Mouse (Mus musculus) MEL (cell line): Measurements from ENCODE around the gene Slc35c1. TPM values are rescaled to one million over a fixed set of nuclear protein-coding genes. Genes with fewer than 3 reads are reported as not detected.

Source experiments
- DNase-seq: peaks from one replicate; pipeline ENCODE4 v3.0.0; 2011; ENCODE audit warnings: low read depth, low spot score
- H3K27ac ChIP-seq: 2 replicates; pipeline ENCODE4 v1.5.1; 2012; ENCODE audit warnings: low read depth, mild to moderate bottlenecking, control low read depth, low read length, moderate library complexity; ENCODE audit not compliant: control insufficient read depth
- H3K27me3 ChIP-seq, 2 experiments: fragments of 150-350 bp in 1 of 2; sonication (generic) in 1 of 2; 2 replicates each; pipeline ENCODE4 v1.6.1; 2012; ENCODE audit warnings: low read length in 2 of 2, mild to moderate bottlenecking in 2 of 2, improper control_type of control experiment in 1 of 2, moderate library complexity in 1 of 2; ENCODE audit not compliant: insufficient read depth in 2 of 2, control insufficient read depth in 1 of 2
- H3K36me3 ChIP-seq, 2 experiments: 2 replicates each; pipeline ENCODE4 v1.6.1; 2012 to 2014; ENCODE audit warnings: low read length in 2 of 2, improper control_type of control experiment in 1 of 2, inconsistent platforms in 1 of 2, mild to moderate bottlenecking in 1 of 2; ENCODE audit not compliant: insufficient read depth in 2 of 2, control insufficient read depth in 1 of 2
- H3K4me1 ChIP-seq, 2 experiments: fragments of 150-350 bp in 1 of 2; sonication (generic) in 1 of 2; 2 replicates each; pipeline ENCODE4 v1.6.1; 2012; ENCODE audit warnings: low read length in 2 of 2, improper control_type of control experiment in 1 of 2, mild to moderate bottlenecking in 1 of 2; ENCODE audit not compliant: insufficient read depth in 2 of 2, control insufficient read depth in 1 of 2
- H3K4me3 ChIP-seq, 2 experiments: fragments of 150-350 bp in 1 of 2; sonication (generic) in 1 of 2; 2 replicates each; pipeline ENCODE4 v1.5.1; 2012; ENCODE audit warnings: low read depth in 2 of 2, low read length in 2 of 2, mild to moderate bottlenecking in 2 of 2, moderate library complexity in 2 of 2, control low read depth in 1 of 2, improper control_type of control experiment in 1 of 2; ENCODE audit not compliant: control insufficient read depth in 1 of 2, insufficient read depth in 1 of 2
- H3K79me2 ChIP-seq: 2 replicates; pipeline ENCODE4 v1.6.1; 2012; ENCODE audit warnings: mild to moderate bottlenecking, low read length, moderate library complexity; ENCODE audit not compliant: control insufficient read depth, poor library complexity, insufficient read depth
- H3K9ac ChIP-seq: 2 replicates; pipeline ENCODE4 v1.6.1; 2012; ENCODE audit warnings: low read depth, mild to moderate bottlenecking, control low read depth, low read length, moderate library complexity; ENCODE audit not compliant: control insufficient read depth, poor library complexity, severe bottlenecking
- H3K9me3 ChIP-seq: fragments of 150-350 bp; sonication (generic); replicated peaks from 2 replicates; pipeline ENCODE4 v1.6.1; 2012; ENCODE audit warnings: mild to moderate bottlenecking, low read length, improper control_type of control experiment, moderate library complexity; ENCODE audit not compliant: insufficient read depth
- BHLHE40 ChIP-seq: IDR thresholded peaks from 2 replicates; pipeline ENCODE4 v1.6.1; 2012; ENCODE audit warnings: low read depth, mild to moderate bottlenecking, inconsistent platforms, low read length, improper control_type of control experiment, borderline replicate concordance
- CHD2 ChIP-seq: IDR thresholded peaks from 2 replicates; pipeline ENCODE4 v1.6.1; 2011; ENCODE audit warnings: low read length, improper control_type of control experiment
- E2F4 ChIP-seq: IDR thresholded peaks from 2 replicates; pipeline ENCODE4 v1.6.1; 2011; ENCODE audit warnings: low read depth, low read length, improper control_type of control experiment, borderline replicate concordance
- ETS1 ChIP-seq: IDR thresholded peaks from 2 replicates; pipeline ENCODE4 v1.6.1; 2012; ENCODE audit warnings: low read depth, mild to moderate bottlenecking, inconsistent platforms, low read length, improper control_type of control experiment, moderate library complexity
- KAT2A ChIP-seq: conservative IDR thresholded peaks from 2 replicates; pipeline ENCODE4 v1.6.1; 2012; ENCODE audit warnings: low read depth, low read length, improper control_type of control experiment, inconsistent platforms
- MAX ChIP-seq: IDR thresholded peaks from 2 replicates; pipeline ENCODE4 v1.6.1; 2011; ENCODE audit warnings: low read length, improper control_type of control experiment
- MAZ ChIP-seq: IDR thresholded peaks from 2 replicates; pipeline ENCODE4 v1.6.1; 2012; ENCODE audit warnings: low read depth, mild to moderate bottlenecking, inconsistent platforms, low read length, improper control_type of control experiment
- MEF2A ChIP-seq: IDR thresholded peaks from 2 replicates; pipeline ENCODE4 v1.6.1; 2014; ENCODE audit warnings: low read depth, mild to moderate bottlenecking, inconsistent platforms, low read length, improper control_type of control experiment; ENCODE audit not compliant: poor library complexity, insufficient replicate concordance, severe bottlenecking; ENCODE audit errors: extremely low read depth
- MXI1 ChIP-seq: IDR thresholded peaks from 2 replicates; pipeline ENCODE4 v1.6.1; 2011; ENCODE audit warnings: mild to moderate bottlenecking, low read depth, low read length, improper control_type of control experiment
- MYB ChIP-seq: IDR thresholded peaks from 2 replicates; pipeline ENCODE4 v1.6.1; 2011; ENCODE audit warnings: mild to moderate bottlenecking, low read depth, low read length, improper control_type of control experiment
- MYC ChIP-seq: IDR thresholded peaks from 2 replicates; pipeline ENCODE4 v1.6.1; 2011; ENCODE audit warnings: low read depth, mild to moderate bottlenecking, low read length, improper control_type of control experiment, moderate library complexity
- POLR2AphosphoS5 ChIP-seq: IDR thresholded peaks from 2 replicates; pipeline ENCODE4 v1.6.1; 2012; ENCODE audit warnings: low read depth, borderline replicate concordance, mild to moderate bottlenecking, inconsistent platforms, low read length, moderate library complexity, mixed read lengths
- SMC3 ChIP-seq: IDR thresholded peaks from 2 replicates; pipeline ENCODE4 v1.6.1; 2011; ENCODE audit warnings: low read depth, low read length, improper control_type of control experiment
- USF1 ChIP-seq: IDR thresholded peaks from 2 replicates; pipeline ENCODE4 v1.6.1; 2014; ENCODE audit warnings: low read depth, mild to moderate bottlenecking, inconsistent platforms, low read length, improper control_type of control experiment, moderate library complexity
- ZKSCAN1 ChIP-seq: IDR thresholded peaks from 2 replicates; pipeline ENCODE4 v1.6.1; 2012; ENCODE audit warnings: low read depth, mild to moderate bottlenecking, inconsistent platforms, low read length, improper control_type of control experiment, moderate library complexity
- ZMIZ1 ChIP-seq: IDR thresholded peaks from 2 replicates; pipeline ENCODE4 v1.6.1; 2012; ENCODE audit warnings: low read depth, mild to moderate bottlenecking, inconsistent platforms, low read length, improper control_type of control experiment, moderate library complexity
- ZNF384 ChIP-seq: IDR thresholded peaks from 2 replicates; pipeline ENCODE4 v1.6.1; 2012; ENCODE audit warnings: low read depth, mild to moderate bottlenecking, inconsistent platforms, low read length, improper control_type of control experiment
- polyA plus RNA-seq, 2 experiments: library from polyadenylated mRNA; stranded (reverse) in 1 of 2; unstranded in 1 of 2; fragments of >175 nt in 1 of 2; fragments of >200 nt in 1 of 2; gene quantifications; 2 replicates each; pipeline versions ENCODE4 v1.2.1 to v1.2.4; 2012; ENCODE audit warnings: low replicate concordance in 2 of 2, low read depth in 1 of 2; ENCODE audit not compliant: insufficient read length in 2 of 2, insufficient read depth in 1 of 2, missing spikeins in 1 of 2
- total RNA-seq: library from RNA; depleted of rRNA; stranded (reverse); fragments of 300-350 nt; gene quantifications from 2 replicates; pipeline ENCODE4 v1.2.3, GENCODE M21; 2012

Gene Slc35c1
- total and polyA plus RNA-seq, 3 experiments: 16.8 to 64.5 TPM; not detected in 1

- no peak for TF ChIP-seq E2F4
- TF ChIP-seq ZKSCAN1: no peak
These were observed 3.3 kb downstream of the Slc35c1 start (continued) for GRCm38 (mm10) chr2:92456970-92457530.

DNA sequence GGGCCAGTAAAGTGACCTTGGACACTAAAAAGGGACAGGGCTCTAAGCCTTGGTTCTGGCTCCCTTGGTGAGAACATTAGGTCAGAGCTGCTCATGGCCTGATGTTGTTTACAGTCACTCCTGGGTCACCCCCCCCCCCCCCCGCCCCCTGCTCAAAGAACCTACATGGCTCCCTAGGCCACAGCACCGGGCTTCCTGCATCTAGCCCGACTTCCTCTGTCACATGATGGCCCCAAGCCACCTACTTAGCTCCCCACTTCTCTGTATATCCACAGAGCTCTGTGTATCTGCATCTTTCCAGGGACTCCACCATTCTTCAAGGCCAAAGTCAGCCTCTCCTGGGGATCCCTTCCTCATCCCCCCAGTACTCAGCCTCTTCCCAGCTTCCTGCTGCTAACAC is 4.6 kb downstream of the Slc35c1 start:
- H3K4me1 ChIP-seq: peaks cover 7 to 38% of the 10 kb centered on the region in 2 experiments
- H3K4me3 ChIP-seq: 0 out of 4 replicates have a peak overlapping the region, but pooled peaks of 1 of the 2 experiments have one; percentile 80
- DNase-seq: no peak
- H3K27ac ChIP-seq: no peak overlapping the region
- H3K9me3 ChIP-seq: no peaks in the 10 kb centered on the region
- no peaks in the 10 kb centered on the region for H3K27me3 ChIP-seq
- peak overlapping the region; percentile 21 for H3K9ac ChIP-seq
- peak; percentile 70 for TF ChIP-seq USF1
- no peak for TF ChIP-seq POLR2AphosphoS5
- TF ChIP-seq, all 39 proteins: peak for 1
- Histone ChIP-seq H3K79me2 (peaks cover 39% of the 10 kb centered on the region), H3K36me3 (peaks cover 4 to 35% of the 10 kb centered on the region in 2 experiments; a peak in 3 of 4 replicates)

- peaks cover 35% of the 10 kb centered on the region for H3K79me2 ChIP-seq
- H3K36me3 ChIP-seq: peaks cover 4 to 35% of the 10 kb centered on the region in 2 experiments; a peak in 3 of 4 replicates
- no peak for TF ChIP-seq USF1
- no peak for TF ChIP-seq ZNF384
- TF ChIP-seq CHD2: no peak
- TF ChIP-seq E2F4: no peak
- no peak for TF ChIP-seq MXI1
- TF ChIP-seq SMC3: no peak
- TF ChIP-seq BHLHE40: no peak
- no peak for TF ChIP-seq MAX
- no peak for TF ChIP-seq KAT2A
- TF ChIP-seq MYB: no peak
- TF ChIP-seq ETS1: no peak
- no peak for TF ChIP-seq MEF2A
- no peak for TF ChIP-seq MAZ
- TF ChIP-seq MYC: no peak
- TF ChIP-seq ZMIZ1: no peak
These were observed 6.2 kb downstream of the Slc35c1 start for GRCm38 (mm10) chr2:92454166-92454565.

More at GRCm38 (mm10) chr2:92454166-92454565, 6.2 kb downstream of the Slc35c1 start:
- no peaks in the 10 kb centered on the region for H3K9me3 ChIP-seq
- DNase-seq: no peak
- no peaks in the 10 kb centered on the region for H3K27me3 ChIP-seq
- H3K4me1 ChIP-seq: peaks cover 7 to 35% of the 10 kb centered on the region in 2 experiments
- no peak overlapping the region for H3K27ac ChIP-seq
- no peak overlapping the region for H3K9ac ChIP-seq
- H3K4me3 ChIP-seq: no peak overlapping the region
